Mouse (Mus musculus) heart, adult 2 months (tissue): ENCODE results near the gene Ntn1.

ENCODE experiments used
- CTCF ChIP-seq: fragments of 200-600 bp; IDR thresholded peaks from 2 replicates; pipeline ENCODE4 v1.8.1; 2022; ENCODE audit warnings: antibody characterized with exemption, mild to moderate bottlenecking, moderate library complexity
- EP300 ChIP-seq: fragments of 200-500 bp; IDR thresholded peaks from 2 replicates; pipeline ENCODE4 v1.6.1; 2011; ENCODE audit warnings: low read depth, low read length, control low read depth; ENCODE audit not compliant: insufficient read depth
- POLR2A ChIP-seq: fragments of 200-500 bp; IDR thresholded peaks from 2 replicates; pipeline ENCODE4 v1.6.1; 2011; ENCODE audit warnings: mild to moderate bottlenecking, low read depth, low read length, control low read depth; ENCODE audit not compliant: insufficient read depth

GRCm38 (mm10) chr11:68209506-68209905 lies 191.1 kb downstream of the Ntn1 start:
- TF ChIP-seq CTCF: no peak
- no peak for TF ChIP-seq POLR2A
- TF ChIP-seq EP300: no peak
